25 mouse cellular contexts compared by ENCODE assay signal in genomic region chr3:131962870-131963269, GRCm38 (mm10).
DNase-seq lines count a peak whose midpoint lies in the region; ATAC-seq and TF ChIP-seq lines count a peak whose summit lies in the region.
"Had no signal": no experiment of that assay in that cellular context is flagged by ENCODE, and none has a peak within 500 bp of the region (broad histone marks: within the 10 kb centered on the region; RNA-seq: fewer than 3 reads in every experiment).

No protein-coding gene starts in this region.

- peak; percentile 20 for DNase-seq in forebrain, postnatal 0 days
- DNase-seq in forebrain, embryonic 11.5 days (ENCODE audit: low spot score): no peak
- peak; percentile 46 for DNase-seq in heart, adult 11 months
- peak; percentile 21 for DNase-seq in NIH3T3 (ENCODE audit: low read depth)
- peak; percentile 39 for DNase-seq in brain, adult 2 months (ENCODE audit: low read depth, low spot score)
- DNase-seq in adrenal gland, adult 8-10 months: no peak
- no peak for DNase-seq in embryo, embryonic 11 days
- DNase-seq: adrenal gland, postnatal 10 days; adrenal gland, postnatal 25 days; B cell, adult 2 months; cerebellum, adult 11-12 months; cerebellum, adult 2 months; cerebellum, adult 9-10 months; cerebellum, postnatal 10 days; cerebellum, postnatal 25 days had no signal

- no peaks in the 10 kb centered on the region for H3K27me3 ChIP-seq in forebrain, postnatal 0 days (ENCODE audit: insufficient read depth, low read length)
- H3K27me3 ChIP-seq in forebrain, embryonic 11.5 days (ENCODE audit: control insufficient read depth, insufficient read depth, low read length): no peaks in the 10 kb centered on the region
- H3K27me3 ChIP-seq in heart, embryonic 12.5 days (replicated peaks): no peaks in the 10 kb centered on the region
- H3K27me3 ChIP-seq: CH12.LX; embryonic facial prominence, embryonic 13.5 days; embryonic facial prominence, embryonic 15.5 days; forebrain, embryonic 13.5 days; forebrain, embryonic 15.5 days had no signal

- no peak overlapping the region for H3K4me3 ChIP-seq in forebrain, postnatal 0 days (ENCODE audit: low read depth, low read length)
- H3K4me3 ChIP-seq in forebrain, embryonic 11.5 days (ENCODE audit: low read depth, low read length): no peak overlapping the region
- H3K4me3 ChIP-seq in heart, embryonic 12.5 days: no peak overlapping the region
- H3K4me3 ChIP-seq: embryonic facial prominence, embryonic 13.5 days; embryonic facial prominence, embryonic 15.5 days; erythroblast, embryonic 14.5 days; forebrain, embryonic 10.5 days; forebrain, embryonic 13.5 days; forebrain, embryonic 15.5 days had no signal

- no peak overlapping the region for H3K9ac ChIP-seq in forebrain, postnatal 0 days
- H3K9ac ChIP-seq in forebrain, embryonic 11.5 days (ENCODE audit: low read length): no peak overlapping the region
- no peak overlapping the region for H3K9ac ChIP-seq in heart, embryonic 12.5 days
- H3K9ac ChIP-seq: embryonic facial prominence, embryonic 13.5 days; embryonic facial prominence, embryonic 15.5 days; forebrain, embryonic 13.5 days; forebrain, embryonic 15.5 days had no signal

- WGBS in forebrain, postnatal 0 days: 66% methylated on average over 2 of the region's 2 CpGs
- 85% methylated on average over 2 of the region's 2 CpGs for WGBS in forebrain, embryonic 11.5 days
- 73% methylated on average over 2 of the region's 2 CpGs for WGBS in heart, embryonic 12.5 days

- no peak for TF ChIP-seq CTCF in forebrain, postnatal 0 days (IDR thresholded peaks at IDR 0.05; ENCODE audit: low read depth)

- H3K27ac ChIP-seq in forebrain, postnatal 0 days (ENCODE audit: low read depth, low read length): no peak overlapping the region
- H3K27ac ChIP-seq in forebrain, embryonic 11.5 days (ENCODE audit: low read depth, low read length): no peak overlapping the region
- no peak overlapping the region for H3K27ac ChIP-seq in heart, embryonic 12.5 days (ENCODE audit: poor library complexity, severe bottlenecking)
- H3K27ac ChIP-seq: embryonic facial prominence, embryonic 13.5 days; embryonic facial prominence, embryonic 15.5 days; forebrain, embryonic 10.5 days; forebrain, embryonic 13.5 days; forebrain, embryonic 15.5 days had no signal

- H3K9me3 ChIP-seq in forebrain, postnatal 0 days (ENCODE audit: low read length): no peaks in the 10 kb centered on the region
- H3K9me3 ChIP-seq in forebrain, embryonic 11.5 days (ENCODE audit: control insufficient read depth, low read length): no peaks in the 10 kb centered on the region
- H3K9me3 ChIP-seq in heart, embryonic 12.5 days (replicated peaks): no peaks in the 10 kb centered on the region; the same call in 1 of the 2 replicates
- H3K9me3 ChIP-seq: embryonic facial prominence, embryonic 13.5 days; embryonic facial prominence, embryonic 15.5 days; forebrain, embryonic 10.5 days; forebrain, embryonic 13.5 days; forebrain, embryonic 15.5 days had no signal

- ATAC-seq in forebrain, postnatal 0 days: peak; percentile 53; the same call in 1 of the 2 replicates
- ATAC-seq in forebrain, embryonic 11.5 days (replicated peaks; ENCODE audit: low FRiP score): no peak
- no peak for ATAC-seq in heart, embryonic 12.5 days (ENCODE audit: insufficient number of reproducible peaks, low FRiP score)
- ATAC-seq: CD4-positive, CD25-positive, alpha-beta regulatory T cell, adult 4 months; forebrain, embryonic 13.5 days; forebrain, embryonic 15.5 days had no signal

- no peaks in the 10 kb centered on the region for H3K4me1 ChIP-seq in forebrain, postnatal 0 days (ENCODE audit: insufficient read depth)
- no peaks in the 10 kb centered on the region for H3K4me1 ChIP-seq in forebrain, embryonic 11.5 days (replicated peaks; ENCODE audit: control insufficient read depth, insufficient read depth, low read length)
- H3K4me1 ChIP-seq in heart, embryonic 12.5 days (replicated peaks): peaks cover 10% of the 10 kb centered on the region; the same call in 1 of the 2 replicates
- H3K4me1 ChIP-seq: forebrain, embryonic 10.5 days; forebrain, embryonic 13.5 days; forebrain, embryonic 15.5 days had no signal

- no peak overlapping the region for H3K4me2 ChIP-seq in forebrain, postnatal 0 days (ENCODE audit: low read depth)
- H3K4me2 ChIP-seq in forebrain, embryonic 11.5 days (ENCODE audit: low read depth, low read length, severe bottlenecking): no peak overlapping the region
- no peak overlapping the region for H3K4me2 ChIP-seq in heart, embryonic 12.5 days
- H3K4me2 ChIP-seq: embryonic facial prominence, embryonic 13.5 days; embryonic facial prominence, embryonic 15.5 days; forebrain, embryonic 13.5 days; forebrain, embryonic 15.5 days had no signal

- no peaks in the 10 kb centered on the region for H3K36me3 ChIP-seq in forebrain, postnatal 0 days (ENCODE audit: insufficient read depth)
- H3K36me3 ChIP-seq in forebrain, embryonic 11.5 days (ENCODE audit: control insufficient read depth, insufficient read depth, low read length): no peaks in the 10 kb centered on the region
- no peaks in the 10 kb centered on the region for H3K36me3 ChIP-seq in heart, embryonic 12.5 days
- H3K36me3 ChIP-seq: embryonic facial prominence, embryonic 13.5 days; embryonic facial prominence, embryonic 15.5 days; forebrain, embryonic 10.5 days; forebrain, embryonic 15.5 days; G1E had no signal

Comparison
In these comparisons a context has a peak if more than half of its experiments do, and no peak if none do; other contexts are left out.
1. DNase-seq: peak in forebrain, postnatal 0 days (single experiment), heart, adult 11 months (single experiment), NIH3T3 (single experiment) and brain, adult 2 months (single experiment); none in forebrain, embryonic 11.5 days (single experiment), adrenal gland, adult 8-10 months (single experiment) and embryo, embryonic 11 days (single experiment).